Mouse (Mus musculus) heart, embryonic 11.5 days (tissue): ENCODE measurements around the gene Ppp1r14c. TPM values are rescaled to one million over a fixed set of nuclear protein-coding genes. Genes with fewer than 3 reads are reported as not detected.

Source experiments
- ATAC-seq: fragments of 200-750 bp; cut with Nextera tagmentation; replicated peaks from 2 replicates; pipeline ENCODE4 v1.8.0; 2017; ENCODE audit warnings: moderate library complexity; ENCODE audit not compliant: insufficient number of reproducible peaks, low FRiP score, low TSS enrichment
- H3K27ac ChIP-seq: fragments of 300-500 bp; sonication (generic); 2 replicates; pipeline ENCODE4 v1.5.1; 2014; ENCODE audit warnings: mild to moderate bottlenecking, low read depth, low read length
- H3K27me3 ChIP-seq: fragments of 300-500 bp; sonication (generic); 2 replicates; pipeline ENCODE4 v1.6.1; 2014; ENCODE audit warnings: mild to moderate bottlenecking, low read length, mixed read lengths; ENCODE audit not compliant: control insufficient read depth, insufficient read depth
- H3K36me3 ChIP-seq: fragments of 300-500 bp; sonication (generic); 2 replicates; pipeline ENCODE4 v1.6.1; 2014; ENCODE audit warnings: mild to moderate bottlenecking, low read length, moderate library complexity, mixed read lengths; ENCODE audit not compliant: control insufficient read depth, insufficient read depth
- H3K4me1 ChIP-seq: fragments of 300-500 bp; sonication (generic); 2 replicates; pipeline ENCODE4 v1.6.1; 2014; ENCODE audit warnings: low read length; ENCODE audit not compliant: control insufficient read depth, insufficient read depth
- H3K4me2 ChIP-seq: fragments of 300-500 bp; sonication (generic); 2 replicates; pipeline ENCODE4 v1.6.1; 2014; ENCODE audit warnings: mild to moderate bottlenecking, moderate library complexity
- H3K4me3 ChIP-seq: fragments of 300-500 bp; sonication (generic); 2 replicates; pipeline ENCODE4 v1.5.1; 2014; ENCODE audit warnings: low read depth, low read length
- H3K9ac ChIP-seq: fragments of 300-500 bp; sonication (generic); 2 replicates; pipeline ENCODE4 v1.6.1; 2014; ENCODE audit warnings: mild to moderate bottlenecking, low read depth, low read length, moderate library complexity
- H3K9me3 ChIP-seq: fragments of 300-500 bp; sonication (generic); replicated peaks from 2 replicates; pipeline ENCODE4 v1.6.1; 2016; ENCODE audit warnings: low read length; ENCODE audit not compliant: control insufficient read depth
- WGBS: fragments of 180-500 bp; shearing (Covaris S2); extraction: QIAGEN DNeasy Blood & Tissue Kit; methylation state at CpG from one replicate; pipeline ENCODE4 v1.1.7; 2014; ENCODE audit not compliant: insufficient replicate concordance; 5-methylcytosine and 5-hydroxymethylcytosine counted together
- polyA plus RNA-seq: library from polyadenylated mRNA; unstranded; fragments of >200 nt; fragmentation: Nextera tagmentation; extraction: Ambion mirVana; gene quantifications from 2 replicates; pipeline ENCODE4 v1.2.1, GENCODE M21; 2014

Gene Ppp1r14c
- polyA plus RNA-seq = 170 and 202 TPM in 2 replicates

DNA sequence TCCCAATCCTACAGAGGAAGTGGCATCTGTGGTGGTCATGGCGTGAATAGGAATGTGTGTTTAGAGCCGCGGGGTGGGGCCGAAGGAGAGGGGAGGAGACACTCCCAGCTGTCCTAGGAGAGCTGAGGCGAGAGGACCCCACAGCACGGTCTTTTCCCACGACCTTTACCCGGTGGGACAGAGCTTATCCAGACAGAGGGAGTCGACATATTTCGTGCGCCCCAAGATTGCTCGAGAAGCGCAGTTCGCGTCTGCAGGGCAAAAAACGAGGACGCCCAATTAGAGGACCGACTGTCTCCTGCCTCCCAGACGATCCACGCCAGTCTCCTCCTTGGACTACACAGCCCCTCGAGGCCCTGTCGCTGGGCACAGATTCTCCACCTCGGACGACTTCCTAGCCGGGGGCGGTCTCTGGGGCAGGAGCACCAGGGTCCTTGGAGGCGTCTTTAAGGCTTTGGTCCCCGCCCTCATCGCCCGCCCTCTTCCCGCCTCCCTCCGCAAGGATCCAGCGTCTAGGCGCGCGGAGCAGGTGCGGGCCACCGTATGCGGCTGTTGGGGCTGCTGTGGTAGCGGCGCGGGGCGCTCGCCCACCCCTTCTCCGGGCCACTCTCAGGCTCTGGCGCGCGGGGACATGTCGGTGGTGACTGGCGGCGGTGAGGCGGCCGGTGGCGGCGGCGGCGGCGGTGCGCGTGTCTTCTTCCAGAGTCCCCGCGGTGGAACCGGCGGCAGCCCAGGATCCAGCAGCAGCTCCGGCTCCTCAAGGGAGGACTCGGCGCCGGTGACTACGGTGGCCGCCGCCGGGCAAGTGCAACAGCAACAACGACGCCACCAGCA, at the start of gene Ppp1r14c:
Gene Ppp1r14c, plus strand, starts transcription at position 22 of the 834 bp plus-strand sequence.
- peak; percentile 79 for ATAC-seq
- Histone ChIP-seq H3K4me1 (peaks cover 3% of the 10 kb centered on the region; the same call in 1 of the 2 replicates), H3K9me3 (no peaks in the 10 kb centered on the region), H3K9ac (peak within 1 kb of the TSS; percentile 86), H3K27me3 (no peaks in the 10 kb centered on the region), H3K4me2 (peak within 1 kb of the TSS; percentile 76), H3K36me3 (no peaks in the 10 kb centered on the region), H3K4me3 (peak within 1 kb of the TSS; percentile 70), H3K27ac (peak within 1 kb of the TSS; percentile 84)
- under 1% methylated on average over 71 of the region's 74 CpGs for WGBS

GRCm38 (mm10) chr10:3321406-3321805, 44.5 kb upstream of the Ppp1r14c start:
- ATAC-seq = no peak
- Histone ChIP-seq H3K27ac (no peak overlapping the region), H3K27me3 (no peaks in the 10 kb centered on the region), H3K9ac (no peak overlapping the region), H3K9me3 (no peaks in the 10 kb centered on the region; the same call in none of the 2 replicates), H3K4me1 (no peaks in the 10 kb centered on the region), H3K4me2 (no peak overlapping the region), H3K4me3 (no peak overlapping the region), H3K36me3 (no peaks in the 10 kb centered on the region)
- 71% methylated on average over 2 of the region's 2 CpGs for WGBS

DNA sequence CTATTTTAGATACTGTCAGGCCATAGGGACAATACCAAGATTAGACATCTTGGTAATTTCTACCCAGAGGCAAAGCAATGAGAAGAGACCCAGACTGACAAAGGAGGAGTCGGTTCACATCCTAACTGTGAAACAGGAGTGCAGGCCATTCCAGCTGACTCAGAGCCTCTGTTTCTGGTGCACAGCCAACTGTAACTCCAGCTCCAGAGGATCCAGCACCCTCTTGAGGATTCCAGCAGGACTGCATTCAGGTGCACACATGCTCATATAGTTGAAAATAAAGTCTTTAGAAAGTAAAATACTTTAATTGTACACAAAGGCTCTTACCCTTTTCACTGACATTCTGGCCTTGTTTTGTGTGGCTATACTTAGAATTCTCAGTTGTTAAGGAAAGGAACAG, 40.4 kb upstream of the Ppp1r14c start:
- Histone ChIP-seq H3K4me2 (no peak overlapping the region), H3K9me3 (no peaks in the 10 kb centered on the region; the same call in none of the 2 replicates), H3K27me3 (no peaks in the 10 kb centered on the region), H3K4me3 (no peak overlapping the region), H3K36me3 (no peaks in the 10 kb centered on the region), H3K4me1 (no peaks in the 10 kb centered on the region), H3K9ac (no peak overlapping the region), H3K27ac (no peak overlapping the region)
- WGBS = 86% methylated on average over 1 of the region's 1 CpGs
- no peak for ATAC-seq

- no peak for ATAC-seq
- WGBS = 27% methylated on average over 3 of the region's 3 CpGs
- H3K36me3 ChIP-seq = no peaks in the 10 kb centered on the region
- H3K27me3 ChIP-seq = no peaks in the 10 kb centered on the region
- H3K4me1 ChIP-seq = peaks cover 5% of the 10 kb centered on the region
- no peak overlapping the region for H3K27ac ChIP-seq
- no peak overlapping the region for H3K9ac ChIP-seq
- no peak overlapping the region for H3K4me3 ChIP-seq
- no peak overlapping the region for H3K4me2 ChIP-seq
- no peaks in the 10 kb centered on the region for H3K9me3 ChIP-seq
Measured at GRCm38 (mm10) chr10:3332880-3333279, 33.0 kb upstream of the Ppp1r14c start.

- Histone ChIP-seq H3K27me3 (no peaks in the 10 kb centered on the region), H3K9me3 (no peaks in the 10 kb centered on the region), H3K4me1 (peaks cover 10% of the 10 kb centered on the region), H3K36me3 (no peaks in the 10 kb centered on the region), H3K4me3 (no peak overlapping the region), H3K27ac (no peak overlapping the region), H3K9ac (no peak overlapping the region), H3K4me2 (no peak overlapping the region)
- no peak for ATAC-seq
Measured at GRCm38 (mm10) chr10:3334570-3334969, 31.3 kb upstream of the Ppp1r14c start.

- Histone ChIP-seq H3K9ac (no peak overlapping the region), H3K4me1 (peaks cover 10% of the 10 kb centered on the region), H3K4me3 (no peak overlapping the region), H3K4me2 (no peak overlapping the region), H3K36me3 (no peaks in the 10 kb centered on the region), H3K9me3 (no peaks in the 10 kb centered on the region), H3K27me3 (no peaks in the 10 kb centered on the region), H3K27ac (peak overlapping the region; percentile 88)
- 50% methylated on average over 7 of the region's 7 CpGs for WGBS
- ATAC-seq = no peak
Measured at GRCm38 (mm10) chr10:3336729-3337329, 29.0 kb upstream of the Ppp1r14c start.

DNA sequence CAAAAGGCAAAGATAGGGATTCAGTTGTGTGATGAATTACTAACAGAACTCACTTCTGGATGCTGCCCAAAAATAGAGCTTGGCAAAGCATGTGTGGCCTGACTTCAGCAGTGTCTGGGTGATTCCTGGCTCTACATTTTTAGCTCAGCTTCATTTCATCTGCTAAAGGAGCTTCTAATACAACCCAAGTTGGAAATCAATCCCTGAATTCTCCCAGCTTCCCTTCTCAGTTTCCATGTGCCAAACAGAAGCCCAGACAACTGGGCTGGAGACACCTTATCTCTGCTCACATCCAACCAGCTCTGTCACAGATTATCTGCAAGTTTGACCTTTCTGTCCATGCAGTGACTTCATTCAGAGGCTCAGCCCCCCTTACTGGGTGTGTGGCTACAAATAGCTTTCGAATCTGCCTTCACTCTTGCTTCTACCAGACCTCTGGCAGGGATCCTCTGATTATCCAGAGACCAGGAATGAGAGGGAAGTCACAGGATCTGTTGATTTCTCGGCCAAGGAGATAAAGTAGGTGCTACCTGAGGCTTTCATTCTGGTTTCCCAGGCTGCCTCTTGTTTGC, 28.4 kb upstream of the Ppp1r14c start:
- Histone ChIP-seq H3K9me3 (no peaks in the 10 kb centered on the region), H3K9ac (no peak overlapping the region; the same call in 1 of the 2 replicates), H3K27ac (peak overlapping the region; percentile 88), H3K4me2 (no peak overlapping the region), H3K4me1 (peaks cover 10% of the 10 kb centered on the region), H3K4me3 (no peak overlapping the region), H3K36me3 (no peaks in the 10 kb centered on the region), H3K27me3 (no peaks in the 10 kb centered on the region)
- ATAC-seq = peak; percentile 69; the same call in 1 of the 2 replicates
- WGBS = 11% methylated on average over 2 of the region's 2 CpGs

GRCm38 (mm10) chr10:3345706-3346105, 20.2 kb upstream of the Ppp1r14c start:
- Histone ChIP-seq H3K4me2 (no peak overlapping the region), H3K36me3 (no peaks in the 10 kb centered on the region), H3K27ac (no peak overlapping the region), H3K9ac (no peak overlapping the region), H3K27me3 (no peaks in the 10 kb centered on the region), H3K9me3 (no peaks in the 10 kb centered on the region), H3K4me1 (no peaks in the 10 kb centered on the region), H3K4me3 (no peak overlapping the region)
- ATAC-seq = no peak
- WGBS = 56% methylated on average over 5 of the region's 5 CpGs
